Mouse (Mus musculus): ENCODE measurements around the gene Olfr958. TPM values are rescaled to one million over a fixed set of nuclear protein-coding genes. Genes with fewer than 3 reads are reported as not detected.

Olfr958 gene
- total RNA-seq (2021): not detected
- long read RNA-seq, experiment 1: 0 reads
- long read RNA-seq, experiment 2: 0 reads

DNA sequence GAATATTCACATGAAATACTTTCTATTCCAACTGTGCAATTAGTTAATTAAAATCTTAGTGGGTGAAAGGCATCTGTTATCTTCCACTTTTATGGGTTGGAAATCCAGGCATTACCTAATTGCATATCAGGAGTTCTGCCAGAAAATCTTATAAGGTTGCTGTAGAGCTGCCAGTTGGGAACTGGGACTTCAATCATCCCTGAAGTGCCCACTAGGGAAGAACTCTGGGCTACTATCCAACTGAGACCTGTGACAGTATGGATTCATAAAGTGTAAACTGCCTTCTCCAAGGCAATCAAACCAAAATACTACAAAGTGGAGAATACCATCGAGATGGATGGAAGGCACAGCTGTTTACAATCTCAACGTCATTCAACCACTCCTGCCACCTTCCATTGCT lies at the start of gene Olfr958:
Gene Olfr958 (minus strand): TSS at position 109 of the 400 bp plus-strand sequence.
- peak; percentile 13 for DNase-seq

DNA sequence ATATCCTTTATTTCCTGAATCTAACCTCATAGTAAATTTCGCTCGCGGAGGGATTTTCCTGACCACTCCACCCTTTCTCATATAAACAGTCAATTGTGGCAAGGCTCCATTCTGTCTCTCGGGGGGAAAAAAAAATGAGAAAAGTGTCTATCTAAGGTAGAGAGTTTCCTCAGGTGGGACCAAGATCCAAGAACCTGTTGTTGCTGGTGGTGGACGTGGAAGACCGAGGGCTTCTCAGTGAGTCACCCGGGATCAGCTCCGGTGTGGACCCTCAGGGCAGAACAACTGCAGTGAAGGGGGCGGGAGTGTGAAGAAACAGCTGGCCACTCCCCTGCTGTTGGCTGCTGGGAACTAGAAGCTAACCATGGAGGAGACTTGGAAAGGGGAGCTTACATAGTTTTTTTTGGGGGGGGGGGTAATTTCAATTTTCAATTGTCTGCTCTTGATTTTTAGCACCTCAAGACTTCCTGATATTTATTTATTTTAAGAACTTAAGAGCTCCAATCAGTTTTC lies 49.5 kb upstream of the Olfr958 start:
- peak; percentile 19 for DNase-seq

DNA sequence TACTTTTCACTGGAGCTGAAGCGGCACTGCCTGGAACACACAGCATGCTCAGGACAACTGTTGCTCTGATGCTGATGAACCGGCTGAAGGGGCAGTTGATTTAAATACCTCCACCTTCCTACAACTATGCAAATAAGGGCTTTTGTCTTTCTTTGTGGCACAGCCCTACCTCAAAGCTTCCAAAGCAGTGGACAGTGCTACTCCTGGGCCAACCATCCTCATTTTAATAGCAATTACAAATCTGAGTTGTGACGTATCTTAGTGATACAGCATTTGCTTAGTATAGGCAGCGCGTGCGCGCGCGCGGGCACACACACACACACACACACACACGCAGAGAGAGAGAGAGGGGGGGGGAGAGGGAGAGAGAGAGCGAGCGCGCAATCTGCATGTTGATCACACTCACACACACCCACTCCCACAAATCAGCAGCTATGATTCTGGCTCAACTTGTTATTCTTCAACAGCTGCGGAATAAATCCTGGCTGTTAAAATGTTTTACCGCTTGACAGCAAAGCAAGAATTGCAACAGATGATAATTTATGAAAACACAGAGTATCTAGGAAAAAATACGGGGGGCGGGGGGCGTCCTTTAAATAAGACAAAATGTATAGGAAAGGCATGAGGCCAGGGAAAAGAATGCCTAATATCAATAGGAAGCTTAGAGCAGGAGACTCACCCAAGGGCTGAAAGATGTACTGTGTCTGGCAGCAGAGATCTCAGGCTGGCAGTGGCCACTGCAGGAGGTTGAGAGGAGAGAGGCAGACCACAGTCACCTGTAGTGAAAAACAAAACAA lies 48.9 kb upstream of the Olfr958 start:
- no peak for DNase-seq

GRCm38 (mm10) chr9:39577050-39577449 lies 23.2 kb upstream of the Olfr958 start:
- no peak for DNase-seq

DNA sequence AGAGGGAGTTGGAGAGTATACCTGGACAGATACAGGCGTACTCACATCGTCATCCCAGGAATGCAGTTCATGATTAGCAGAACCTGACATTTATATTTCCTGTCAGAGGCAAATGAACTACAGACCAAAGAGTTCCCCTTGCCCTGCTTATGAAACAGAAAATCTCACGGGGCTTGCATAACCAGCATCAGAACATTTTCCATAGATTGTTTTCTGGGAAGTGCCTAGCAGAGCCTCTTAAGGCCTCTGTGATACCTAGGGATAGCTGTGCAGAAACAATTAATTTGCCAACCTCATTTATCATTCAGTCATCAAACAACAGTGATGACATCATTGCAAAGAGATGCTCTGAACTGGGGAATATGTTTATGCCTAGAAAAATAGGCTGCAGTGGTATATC lies 21.6 kb upstream of the Olfr958 start, which contains the start of gene Olfr959:
Gene Olfr959 (minus strand): TSS at position 101 of the 400 bp plus-strand sequence.
- peak; percentile 7 for DNase-seq

DNA sequence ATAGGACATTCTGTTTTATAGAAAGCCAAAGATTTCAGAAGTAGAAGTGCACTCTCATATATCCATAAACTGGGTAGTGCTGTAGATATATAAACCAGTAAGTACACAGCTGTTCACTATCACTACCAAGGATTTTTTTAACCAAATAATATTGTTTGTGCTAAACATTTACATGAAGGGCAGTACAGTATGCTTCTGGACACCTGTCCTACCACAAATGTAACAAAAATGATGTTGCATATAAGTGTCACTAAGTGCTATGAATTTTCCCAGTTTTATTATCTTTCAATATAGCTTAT lies 4.4 kb upstream of the Olfr958 start:
- no peak for DNase-seq

GRCm38 (mm10) chr9:39557529-39558348 lies 3.9 kb upstream of the Olfr958 start:
- DNase-seq: no peak

DNA sequence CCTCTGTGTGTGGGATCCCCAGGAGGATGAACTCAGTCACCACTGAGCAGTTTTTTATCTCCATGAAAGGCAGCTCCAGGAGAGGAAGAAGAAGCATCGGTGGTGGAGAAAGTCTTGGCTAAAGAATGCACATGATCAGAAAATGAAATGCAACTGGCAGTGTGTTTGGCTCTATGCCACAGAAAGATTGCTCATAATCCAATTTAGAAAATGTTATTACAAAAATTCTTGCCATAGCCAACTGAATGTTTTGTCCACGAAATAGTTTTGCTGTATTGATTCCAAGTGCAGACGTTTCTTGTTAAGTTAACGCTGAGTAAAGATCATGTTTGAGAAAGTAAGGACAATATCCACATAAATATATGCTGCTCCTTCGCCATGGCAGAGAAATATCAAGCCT lies 3.0 kb downstream of the Olfr958 start:
- peak; percentile 6 for DNase-seq

DNA sequence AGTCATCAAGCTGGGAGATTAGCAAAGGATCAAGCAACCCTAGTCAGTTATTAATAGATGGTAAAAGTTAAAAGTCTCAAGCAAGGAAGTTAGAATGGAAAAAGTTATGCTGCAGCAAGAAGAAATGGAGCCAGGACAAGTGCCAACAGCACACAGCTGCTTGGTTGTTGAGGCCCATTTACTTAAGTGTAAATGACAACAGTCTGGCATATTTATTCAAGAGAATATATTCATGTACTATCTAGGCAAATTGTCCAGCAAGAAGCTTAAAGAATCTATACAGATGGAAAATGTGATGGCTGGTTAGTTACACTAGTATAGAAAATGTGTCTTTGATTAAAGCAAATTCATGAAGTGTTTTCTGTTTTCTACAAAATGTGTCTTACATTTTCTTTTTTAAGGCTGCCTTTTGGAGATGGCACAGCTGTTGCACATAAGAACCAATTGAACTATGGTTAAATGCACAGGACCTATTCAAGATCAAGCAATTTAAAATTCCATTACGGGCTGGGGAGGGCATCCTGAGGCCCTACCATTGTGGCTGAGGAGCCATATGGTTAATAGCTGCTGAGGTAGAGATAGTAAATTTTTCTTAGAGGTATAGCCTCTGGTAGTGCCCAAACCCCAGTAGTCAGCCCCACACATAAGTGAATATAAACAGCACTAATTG lies 30.1 kb downstream of the Olfr958 start:
- DNase-seq: no peak

- no peak for DNase-seq
These were observed 35.3 kb downstream of the Olfr958 start for GRCm38 (mm10) chr9:39518595-39518994.

DNA sequence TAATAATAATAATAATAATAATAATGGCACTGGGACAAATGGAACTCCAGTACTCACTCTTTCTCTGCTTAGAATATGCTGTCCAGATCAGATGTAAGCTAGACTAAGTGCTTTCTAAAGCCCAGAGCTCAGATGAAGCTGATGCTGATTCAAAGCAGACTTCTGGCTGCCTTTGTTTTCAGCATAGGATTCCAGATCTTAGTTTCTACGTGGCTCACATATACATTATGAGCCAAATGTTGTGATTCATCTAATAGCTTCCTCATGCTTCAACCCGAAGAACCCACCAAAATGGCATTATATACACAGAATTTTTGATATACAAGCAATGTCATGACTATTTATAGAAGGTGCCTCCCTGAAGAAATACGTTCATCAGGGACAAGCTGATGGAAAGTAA lies 38.3 kb downstream of the Olfr958 start, which contains the start of gene Olfr957:
Gene Olfr957 (minus strand): TSS at position 279 of the 400 bp plus-strand sequence.
- DNase-seq: no peak

DNA sequence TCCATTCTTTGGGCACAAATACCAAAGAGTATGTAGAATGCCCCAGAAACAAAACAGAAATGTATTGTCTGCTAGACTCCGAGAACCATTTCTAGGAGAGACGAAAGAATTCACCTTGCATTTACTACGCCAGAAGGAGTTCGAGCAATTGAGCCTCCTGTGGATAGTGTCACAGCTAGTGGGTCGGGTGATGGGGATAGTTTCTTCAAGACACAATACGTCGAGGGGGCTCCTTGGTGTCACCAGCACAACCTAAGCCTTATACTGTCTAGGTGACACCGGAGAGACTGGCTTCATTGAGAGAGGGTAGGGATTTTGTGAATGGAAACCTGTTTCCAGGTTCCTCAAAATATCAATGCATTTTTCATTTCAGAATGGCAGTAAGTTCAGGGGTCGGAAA lies 44.4 kb downstream of the Olfr958 start:
- no peak for DNase-seq

- peak; percentile 67 for DNase-seq
These were observed 44.9 kb downstream of the Olfr958 start for GRCm38 (mm10) chr9:39508998-39509397.

Other genes starting within 250 kb of the Olfr958 start
- not detected for gene Olfr948, start 228.0 kb downstream of the Olfr958 start, total RNA-seq (2021)
- gene Olfr951, start 166.6 kb downstream of the Olfr958 start, total RNA-seq (2021): not detected
- not detected for gene Olfr952, start 126.9 kb downstream of the Olfr958 start, total RNA-seq (2021)
- gene Olfr954, start 97.4 kb downstream of the Olfr958 start, total RNA-seq (2021): not detected
- not detected for gene Olfr955, start 82.1 kb downstream of the Olfr958 start, total RNA-seq (2021)
- gene Olfr44, start 60.1 kb downstream of the Olfr958 start, total RNA-seq (2021): not detected
- gene Olfr957, start 38.2 kb downstream of the Olfr958 start, total RNA-seq (2021): not detected
- not detected for gene Olfr959, start 21.5 kb upstream of the Olfr958 start, total RNA-seq (2021)
- gene AW551984, start 50.3 kb upstream of the Olfr958 start, total RNA-seq (2021): 10 to 100 TPM; 15.4 to 20.6 TPM
- gene Olfr148, start 56.6 kb upstream of the Olfr958 start, total RNA-seq (2021): not detected
- gene Olfr960, start 67.3 kb upstream of the Olfr958 start, total RNA-seq (2021): not detected
- not detected for gene Olfr961, start 91.0 kb upstream of the Olfr958 start, total RNA-seq (2021)
- not detected for gene Olfr963, start 113.2 kb upstream of the Olfr958 start, total RNA-seq (2021)
- not detected for gene Olfr149, start 153.1 kb upstream of the Olfr958 start, total RNA-seq (2021)
- not detected for gene Olfr965, start 157.3 kb upstream of the Olfr958 start, total RNA-seq (2021)
- not detected for gene Olfr150, start 176.9 kb upstream of the Olfr958 start, total RNA-seq (2021)
- gene Olfr967, start 192.2 kb upstream of the Olfr958 start, total RNA-seq (2021): not detected
- not detected for gene Olfr968, start 229.2 kb upstream of the Olfr958 start, total RNA-seq (2021)
- not detected for gene Olfr969, start 236.9 kb upstream of the Olfr958 start, total RNA-seq (2021)